Mouse (Mus musculus): Measurements from ENCODE around the gene Fank1.

- TF ChIP-seq CTCF (IDR thresholded peaks at IDR 0.05; ENCODE audit: control insufficient read depth, insufficient read depth, insufficient read length) = no peak
- TF ChIP-seq USF1 (IDR thresholded peaks at IDR 0.05; ENCODE audit: low read depth) = no peak
- TF ChIP-seq MAX (IDR thresholded peaks at IDR 0.05) = no peak
- no peak for TF ChIP-seq FOSL1 (IDR thresholded peaks at IDR 0.05; ENCODE audit: insufficient read depth, low read length, poor library complexity, severe bottlenecking)
- TF ChIP-seq CEBPB (IDR thresholded peaks at IDR 0.05; ENCODE audit: low read depth) = no peak
- no peak for TF ChIP-seq MYOG (IDR thresholded peaks at IDR 0.05; ENCODE audit: control insufficient read depth, extremely low read depth, insufficient read length)
These were observed 25.5 kb upstream of the Fank1 start for GRCm38 (mm10) chr7:133751163-133751562.
